Mouse (Mus musculus): ENCODE results near the gene Tdp2.

Tdp2 gene

DNA sequence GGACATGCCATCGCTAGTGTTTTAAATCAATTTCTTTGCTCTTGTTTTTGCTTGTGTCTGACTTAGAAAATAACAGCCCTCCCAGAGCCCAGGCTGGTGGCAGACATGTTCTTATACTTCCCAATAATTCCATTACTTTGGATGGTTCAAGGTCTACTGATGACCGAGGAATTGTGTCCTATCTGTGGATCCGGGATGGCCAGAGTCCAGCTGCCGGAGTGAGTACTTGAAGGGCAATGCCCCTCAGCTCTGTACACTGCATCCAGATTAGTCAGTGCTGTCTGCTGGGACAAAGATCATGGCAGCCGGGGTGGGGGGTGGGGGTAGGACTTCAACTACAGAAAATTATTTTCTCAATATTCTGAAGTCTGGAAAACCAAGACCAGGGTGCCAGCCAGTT is 49.2 kb downstream of the Tdp2 start:
- DNase-seq (ENCODE audit: low spot score): no peak

DNA sequence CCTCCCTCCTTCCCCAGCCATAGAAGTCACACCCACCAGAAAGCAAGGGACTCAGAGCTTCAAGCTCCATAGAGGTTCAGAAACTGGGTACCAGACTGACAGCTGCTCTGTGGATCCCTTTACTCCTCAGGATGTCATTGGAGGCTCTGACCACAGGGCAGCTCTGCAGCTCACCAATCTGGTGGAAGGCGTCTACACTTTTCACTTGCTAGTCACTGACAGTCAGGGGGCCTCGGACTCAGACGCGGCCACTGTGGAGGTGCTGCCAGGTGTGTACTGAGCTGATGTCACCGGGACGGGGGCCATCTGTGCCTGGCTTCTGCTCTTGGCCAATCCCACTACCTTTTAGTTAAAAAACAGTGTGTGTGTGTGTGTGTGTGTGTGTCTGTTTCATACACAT is 50.9 kb downstream of the Tdp2 start:
- peak; percentile 23 for DNase-seq (ENCODE audit: low spot score)

DNA sequence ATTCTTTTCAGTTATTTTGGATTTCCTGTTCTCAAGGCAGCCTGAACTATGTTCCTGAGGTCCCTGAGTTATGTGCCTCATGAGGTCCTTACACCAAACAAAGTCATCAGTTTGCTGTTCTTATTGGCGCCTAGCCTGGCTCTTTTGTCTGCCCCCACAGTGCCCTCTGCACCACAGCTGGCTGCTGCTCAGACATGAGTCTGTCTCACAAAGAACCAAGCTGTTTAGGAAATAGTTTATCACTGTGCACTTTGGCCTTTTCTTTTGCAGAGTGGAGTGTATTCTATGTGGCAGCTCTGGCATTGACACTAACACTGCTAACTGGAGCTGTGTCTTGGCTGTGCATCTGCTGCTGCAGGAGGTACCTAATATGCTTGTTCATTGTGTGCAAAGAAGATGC is 58.1 kb downstream of the Tdp2 start:
- DNase-seq (ENCODE audit: low spot score): no peak

Data from ovary, postnatal 36 days (tissue).